Mouse (Mus musculus) colon, adult 2 months (tissue): ENCODE data around the gene Rnf166. TPM values are rescaled to one million over a fixed set of nuclear protein-coding genes. Genes with fewer than 3 reads are reported as not detected.

Experiments used
- polyA plus RNA-seq: library from polyadenylated mRNA; depleted of rRNA; stranded (reverse); fragments of >200 nt; gene quantifications from 2 replicates; pipeline ENCODE4 v1.2.3, GENCODE M21; 2012; rRNA removed

The Rnf166 gene
- polyA plus RNA-seq, result 68.6 and 71.3 TPM in 2 replicates

DNA sequence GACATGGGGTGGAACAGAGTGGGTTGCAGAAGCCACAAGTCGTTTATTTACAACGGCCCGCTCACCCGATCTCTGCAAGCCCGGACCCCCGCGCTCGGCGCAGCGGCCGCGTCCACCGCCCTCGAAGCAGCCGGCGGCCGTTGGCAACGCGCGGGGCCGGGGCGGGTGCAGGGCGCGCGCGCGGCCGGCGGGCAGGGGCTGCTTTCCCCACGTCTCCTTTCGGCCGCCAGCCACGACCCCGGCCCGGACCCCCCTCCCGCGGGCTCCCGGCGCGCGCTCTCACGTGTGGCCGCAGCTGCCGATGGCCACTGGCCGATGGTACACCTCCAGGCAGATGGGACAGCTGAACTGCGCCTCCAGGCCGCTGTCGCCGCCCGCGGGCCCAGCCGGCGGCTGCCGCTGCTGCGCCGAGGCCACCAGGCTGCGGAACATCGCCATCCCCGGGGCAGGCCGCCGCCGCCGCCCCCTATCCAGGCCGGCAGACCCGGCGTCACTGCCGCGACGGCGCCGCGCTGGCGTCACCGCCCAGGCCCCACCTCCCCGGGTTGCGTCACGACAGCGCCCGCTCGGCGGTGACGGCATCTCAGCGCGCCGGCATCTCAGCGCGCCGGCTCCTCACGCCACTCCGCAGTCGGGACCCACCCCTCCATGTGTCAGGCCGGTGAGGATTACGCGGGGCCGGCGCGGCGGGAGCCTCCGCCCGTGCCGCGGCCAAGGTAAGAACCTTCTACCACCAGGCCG is at the start of gene Rnf166, which contains the start of gene Ctu2:
Rnf166 (minus strand) TSS at position 485 of the 741 bp plus-strand sequence.
Ctu2 (plus strand) TSS at position 564 of the 741 bp plus-strand sequence.

DNA sequence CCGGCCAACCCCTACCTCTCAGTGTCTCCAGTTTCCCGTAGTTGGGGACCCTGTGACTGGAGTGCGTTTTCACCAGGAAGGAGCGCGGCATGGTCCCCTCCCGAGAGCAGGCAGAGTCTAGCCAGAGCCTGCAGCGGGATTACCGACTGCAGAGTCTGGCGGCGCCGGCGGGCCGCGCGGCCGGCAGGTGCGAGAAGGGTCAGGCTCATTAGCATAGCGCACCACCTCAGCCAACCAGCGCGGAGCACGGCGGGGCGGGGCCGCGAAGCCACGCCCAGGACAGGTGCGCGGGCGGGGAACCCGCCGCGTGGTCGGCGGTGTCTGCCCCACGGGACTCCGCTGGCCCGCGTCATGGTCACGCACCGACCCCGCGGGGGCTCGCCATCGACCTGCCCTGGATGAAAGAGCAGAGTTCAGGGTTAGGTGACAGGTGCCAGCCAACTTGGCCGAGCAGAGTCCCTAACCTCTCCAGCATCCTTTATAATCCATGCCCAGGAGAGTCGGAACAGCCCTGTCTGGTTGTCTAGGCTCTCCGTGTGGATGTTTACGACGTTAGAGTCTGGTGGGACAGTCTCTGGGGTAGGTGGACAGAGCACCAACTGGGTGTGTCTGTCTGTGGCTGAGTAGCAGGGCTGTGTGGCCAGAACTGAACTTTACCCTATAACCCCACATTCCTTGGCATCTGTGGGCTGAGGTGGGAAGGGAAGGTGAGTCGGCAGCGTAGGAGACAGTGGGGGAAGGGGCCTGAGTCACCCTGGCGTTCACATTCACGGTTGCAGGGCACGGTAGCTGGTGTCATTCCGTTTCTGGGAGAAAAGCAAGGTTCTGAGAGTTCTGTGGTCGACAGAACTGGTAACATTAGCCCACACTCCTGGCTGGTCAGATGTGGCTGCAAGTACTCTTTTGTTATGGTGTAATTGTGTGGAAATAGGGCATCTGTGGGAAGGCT is 15.1 kb downstream of the Rnf166 start, which contains the start of gene Snai3:
Snai3 (minus strand) TSS at position 210 of the 949 bp plus-strand sequence.

DNA sequence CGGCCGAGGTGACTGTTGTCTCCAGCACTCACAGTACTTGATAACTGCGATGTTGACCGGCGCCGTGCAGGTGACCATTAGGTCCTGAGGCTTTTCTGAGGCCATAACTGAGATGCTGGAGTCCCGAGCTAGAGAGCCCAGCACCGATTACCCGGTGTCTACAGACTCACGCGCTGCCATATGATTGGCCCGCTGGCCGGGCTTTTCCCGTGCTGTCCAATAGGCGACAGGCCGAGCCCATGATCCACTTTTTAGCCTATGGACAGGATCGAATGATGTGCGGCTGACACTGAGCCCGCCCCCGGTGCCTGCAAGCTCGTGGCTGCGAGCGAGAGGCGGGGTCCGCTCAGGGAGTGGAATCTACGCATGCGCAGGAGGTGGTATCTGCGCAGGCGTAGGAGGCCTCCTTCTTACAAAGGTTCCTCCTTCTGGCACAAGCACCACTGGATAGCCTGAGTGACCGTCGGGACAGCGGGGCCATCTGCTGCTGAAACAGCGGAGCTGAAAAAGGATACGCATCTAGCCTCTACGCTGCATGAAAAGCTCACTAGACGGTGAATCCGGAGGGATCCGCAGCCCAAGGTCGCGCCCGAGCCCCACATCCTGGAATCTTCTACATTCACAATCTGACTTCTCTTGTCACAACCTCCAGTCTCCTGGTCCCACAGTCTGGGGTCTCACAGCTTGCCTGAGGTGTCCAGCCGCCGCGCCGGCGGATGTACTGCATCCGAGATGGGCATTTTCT is 32.4 kb downstream of the Rnf166 start, which contains the start of gene Mvd:
Mvd (minus strand) TSS at position 161 of the 745 bp plus-strand sequence.

DNA sequence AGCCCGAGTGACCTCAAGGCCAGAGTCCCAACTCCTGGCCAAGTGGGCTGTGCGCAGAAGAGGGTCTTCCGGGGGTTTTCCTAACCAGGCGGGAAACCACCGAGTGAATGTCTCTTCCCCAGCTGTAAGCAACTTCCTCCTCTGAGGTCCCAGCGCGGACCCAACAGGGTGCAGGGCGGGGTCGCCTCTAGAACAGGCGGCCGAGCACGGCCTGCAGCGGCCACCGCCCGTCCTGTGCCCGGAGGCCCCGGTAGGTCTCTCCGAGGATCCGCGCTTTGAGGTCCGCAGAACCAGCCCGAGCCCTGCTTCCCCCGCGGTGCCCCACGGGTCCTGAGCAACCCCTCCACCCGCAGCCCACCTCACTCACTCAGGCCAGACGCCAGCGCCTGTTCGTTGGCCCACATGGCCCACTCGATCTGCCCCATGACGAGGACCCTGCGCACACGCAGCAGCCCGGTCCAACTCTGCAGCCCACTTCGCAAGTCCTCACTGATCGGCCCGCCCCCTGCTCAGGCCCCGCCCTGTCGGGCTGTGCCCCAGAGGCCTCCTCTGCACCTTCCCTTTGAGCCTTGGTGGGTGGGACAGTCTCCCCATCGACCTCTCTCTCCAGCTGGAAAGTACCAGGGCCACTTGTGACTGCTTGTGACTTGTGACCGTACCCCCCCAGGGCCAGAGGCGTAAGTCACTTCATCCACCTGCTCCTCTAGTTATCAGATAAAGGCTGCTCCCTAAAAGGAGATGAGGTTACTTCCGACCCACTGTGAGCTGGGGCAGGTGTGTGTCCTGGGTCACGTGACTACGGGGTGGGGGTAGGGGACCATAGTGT is 43.2 kb downstream of the Rnf166 start, which contains the start of gene Cyba:
Cyba (minus strand) TSS at position 488 of the 826 bp plus-strand sequence.

DNA sequence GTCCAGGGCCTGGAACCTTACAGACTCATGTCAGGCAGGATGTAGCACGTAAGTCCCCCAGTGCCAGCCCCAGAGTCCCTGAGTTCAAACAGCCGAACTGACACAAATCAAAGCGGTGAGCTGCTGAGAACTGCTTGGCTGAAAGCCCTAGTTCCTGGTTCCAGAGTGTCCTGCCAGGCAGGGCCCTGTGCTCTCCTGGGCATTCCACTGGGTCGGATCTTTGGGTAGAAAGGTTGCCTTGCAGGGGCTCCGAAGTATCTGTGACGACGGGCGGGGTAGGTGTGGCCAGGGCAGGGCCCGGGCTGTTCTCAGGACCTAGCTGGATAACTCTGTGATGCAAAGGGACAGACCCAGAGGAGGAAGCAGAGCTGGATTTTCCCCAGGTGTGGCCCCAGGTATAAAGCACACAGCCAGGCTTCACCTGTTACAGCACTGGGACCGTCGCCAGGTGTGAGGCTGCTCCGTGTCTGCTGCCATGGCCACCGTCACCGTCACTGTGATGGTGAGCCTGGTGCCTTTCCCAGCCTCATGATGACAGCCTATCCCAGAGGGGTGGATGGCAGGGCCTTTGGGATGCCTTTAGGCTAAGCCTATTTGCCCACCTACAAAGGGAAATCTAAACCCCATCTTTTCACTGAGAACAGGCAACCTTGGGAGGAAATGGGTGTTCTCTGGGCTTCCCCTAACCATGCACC is 54.3 kb downstream of the Rnf166 start, which contains the start of gene Il17c:
Il17c (plus strand) TSS at position 645 of the 695 bp plus-strand sequence.

Other genes starting within 250 kb of the Rnf166 start
- 14.5 and 15.9 TPM in 2 replicates for gene Zfpm1, start 193.9 kb downstream of the Rnf166 start, polyA plus RNA-seq
- gene Trhr2, start 115.3 kb downstream of the Rnf166 start, polyA plus RNA-seq, result not detected in 2 replicates
- 33.2 and 40.0 TPM in 2 replicates for gene Zc3h18, start 99.5 kb downstream of the Rnf166 start, polyA plus RNA-seq
- 0.17 and 1.0 TPM in 2 replicates for gene Il17c, start 54.0 kb downstream of the Rnf166 start, polyA plus RNA-seq
- gene Cyba, start 43.1 kb downstream of the Rnf166 start, polyA plus RNA-seq, result 329 and 330 TPM in 2 replicates
- gene Mvd, start 32.6 kb downstream of the Rnf166 start, polyA plus RNA-seq, result 59.0 and 70.3 TPM in 2 replicates
- 1.2 and 2.7 TPM in 2 replicates for gene Snai3, start 15.3 kb downstream of the Rnf166 start, polyA plus RNA-seq
- 27.5 and 28.8 TPM in 2 replicates for gene Ctu2, start 79 bp upstream of the Rnf166 start, polyA plus RNA-seq
- gene Piezo1, start 75.3 kb upstream of the Rnf166 start, polyA plus RNA-seq, result 70.0 and 95.6 TPM in 2 replicates
- gene Cdt1, start 92.0 kb upstream of the Rnf166 start, polyA plus RNA-seq, result 29.3 and 35.4 TPM in 2 replicates
- gene Aprt, start 100.8 kb upstream of the Rnf166 start, polyA plus RNA-seq, result 277 TPM in 2 replicates
- gene Galns, start 135.4 kb upstream of the Rnf166 start, polyA plus RNA-seq, result 23.6 and 24.8 TPM in 2 replicates
- gene Trappc2l, start 135.6 kb upstream of the Rnf166 start, polyA plus RNA-seq, result 169 and 220 TPM in 2 replicates
- gene Pabpn1l, start 146.7 kb upstream of the Rnf166 start, polyA plus RNA-seq, result not detected in 2 replicates
- 18.5 and 33.0 TPM in 2 replicates for gene Cbfa2t3, start 223.0 kb upstream of the Rnf166 start, polyA plus RNA-seq